Mouse (Mus musculus) small intestine, adult 2 months (tissue): ENCODE measurements at regions not wholly inside any gene's neighbourhood (a gene's known extent, or its start where the extent isn't known, plus 50 kb on each side); places are given as distances from the start of the nearest gene placed in this dataset.

Source experiments
- CTCF ChIP-seq: fragments of 200-500 bp; IDR thresholded peaks from 2 replicates; pipeline ENCODE4 v1.5.1; 2012; ENCODE audit warnings: low read depth, mild to moderate bottlenecking, control low read depth, inconsistent platforms, low read length, moderate library complexity, mixed read lengths; ENCODE audit not compliant: insufficient replicate concordance, insufficient read length; ENCODE audit errors: extremely low read depth
- POLR2A ChIP-seq: fragments of 200-500 bp; IDR thresholded peaks from 2 replicates; pipeline ENCODE4 v1.6.1; 2012; ENCODE audit warnings: low read depth, mild to moderate bottlenecking, control low read depth, inconsistent platforms, low read length, moderate library complexity

DNA sequence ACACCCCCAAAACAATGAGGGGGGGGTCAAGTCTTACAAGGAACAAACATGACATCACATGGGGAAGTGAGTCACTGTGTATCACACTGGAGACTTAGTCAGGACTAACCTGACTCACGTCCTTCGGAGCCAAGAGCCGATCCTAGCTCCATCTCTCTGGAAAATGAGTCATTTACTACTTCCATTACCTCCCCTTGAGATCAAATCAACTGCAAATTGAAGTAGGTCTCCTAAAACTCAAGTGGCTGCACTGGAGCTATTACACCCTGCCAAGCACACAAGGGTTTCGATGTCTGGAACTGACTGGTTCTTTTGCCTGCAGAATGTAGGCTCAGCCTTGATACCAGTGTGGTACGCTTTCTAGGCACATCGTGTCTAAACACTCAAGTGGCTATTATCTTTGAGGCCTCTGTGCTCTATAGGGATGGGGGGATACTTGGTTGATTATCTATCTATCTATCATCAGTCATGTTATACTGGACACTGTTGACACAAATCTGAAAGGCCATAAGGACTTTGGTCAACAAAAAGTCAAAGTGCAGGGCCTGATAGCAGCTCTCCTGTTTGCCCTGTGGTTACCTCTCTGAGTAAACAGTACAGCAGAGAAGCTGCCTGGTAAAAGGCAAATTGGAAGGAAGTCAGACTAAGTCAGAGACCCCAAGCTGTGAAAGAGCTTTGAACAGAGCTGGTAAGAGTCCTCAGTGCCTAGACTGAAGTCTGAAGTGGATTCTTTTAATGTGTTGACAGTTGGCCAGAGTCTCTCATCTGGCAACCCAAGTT lies 167.5 kb upstream of the Jmjd1c start:
- TF ChIP-seq POLR2A (no peak), CTCF (no peak)
